In the genomic region with DNA sequence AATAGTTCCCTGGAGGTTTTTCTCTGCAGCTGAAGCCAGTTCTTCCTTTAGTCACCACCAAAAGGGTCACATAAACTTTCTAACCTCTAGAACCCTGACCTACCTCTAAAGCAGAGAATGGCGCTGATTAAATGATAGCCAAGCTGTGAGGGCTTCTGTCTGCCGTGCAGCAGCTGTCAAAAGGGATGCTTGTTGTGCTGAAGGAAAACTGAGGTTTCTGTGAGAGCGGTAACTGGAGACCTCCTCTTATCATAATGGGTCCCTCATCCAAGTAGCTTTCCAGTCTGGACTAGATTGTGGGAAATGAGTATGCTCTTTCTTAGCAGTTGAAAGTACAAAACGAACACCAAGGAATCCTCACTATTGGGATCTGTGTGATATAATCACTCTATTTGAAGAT, we compare ENCODE assay signal across 21 mouse cellular contexts.
DNase-seq lines count a peak whose midpoint lies in the region; ATAC-seq and TF ChIP-seq lines count a peak whose summit lies in the region.
"Had no signal": no experiment of that assay in that cellular context is flagged by ENCODE, and none has a peak within 500 bp of the region (broad histone marks: within the 10 kb centered on the region; RNA-seq: fewer than 3 reads in every experiment).

No protein-coding gene starts in this region.

- peaks cover 86% of the 10 kb centered on the region for H3K4me1 ChIP-seq in megakaryocyte, embryonic 14.5 days
- H3K4me1 ChIP-seq in bone marrow macrophage, adult 2 months (ENCODE audit: control insufficient read depth, insufficient read depth, low read length), result peaks cover 8% of the 10 kb centered on the region
- H3K4me1 ChIP-seq: hindbrain, embryonic 12.5 days; hindbrain, embryonic 15.5 days had no signal

- ATAC-seq in megakaryocyte, adult 5-6 weeks (ENCODE audit: poor library complexity, severe bottlenecking), result no peak
- ATAC-seq: forebrain, embryonic 14.5 days; intestine, postnatal 0 days had no signal

- H3K4me3 ChIP-seq in megakaryocyte, embryonic 14.5 days (replicated peaks), result peak overlapping the region; percentile 42
- H3K4me3 ChIP-seq in bone marrow macrophage, adult 2 months (ENCODE audit: insufficient read depth, low read length), result no peak overlapping the region
- H3K4me3 ChIP-seq: heart, adult 2 months; hindbrain, embryonic 12.5 days; hindbrain, embryonic 15.5 days had no signal

- TF ChIP-seq CTCF in bone marrow macrophage, adult 2 months (IDR thresholded peaks at IDR 0.05; ENCODE audit: low read depth, low read length), result no peak

- no peaks in the 10 kb centered on the region for H3K36me3 ChIP-seq in megakaryocyte, embryonic 14.5 days (replicated peaks; ENCODE audit: low read length)
- H3K36me3 ChIP-seq: hindbrain, embryonic 12.5 days; hindbrain, embryonic 15.5 days had no signal

- H3K27ac ChIP-seq in bone marrow macrophage, adult 2 months (ENCODE audit: insufficient read depth, low read depth, low read length), result 0 out of 2 replicates have a peak overlapping the region, but pooled peaks have one; percentile 25
- H3K27ac ChIP-seq: heart, adult 2 months; hindbrain, embryonic 12.5 days; hindbrain, embryonic 15.5 days had no signal

- peak; percentile 5 for DNase-seq in mesoderm, embryonic 11.5 days (ENCODE audit: low read depth, low spot score)
- peak; percentile 3 for DNase-seq in retina, postnatal 1 day
- no peak for DNase-seq in MN1 (ENCODE audit: low spot score)
- no peak for DNase-seq in frontal cortex, adult 2 months (ENCODE audit: extremely low spot score in 1 of 2, low spot score in 1 of 2)
- DNase-seq in ovary, adult 18-20 months (ENCODE audit: low spot score), result no peak
- DNase-seq: adrenal gland, adult 8-10 months; adrenal gland, postnatal 25 days; cerebellum, adult 18-20 months; cerebellum, adult 9-11 months; cerebellum, postnatal 25 days; embryo, embryonic 11 days; forebrain, postnatal 0 days; gastrocnemius, postnatal 25 days; heart, adult 2 months had no signal

- H3K9me3 ChIP-seq in megakaryocyte, embryonic 14.5 days, result no peaks in the 10 kb centered on the region
- H3K9me3 ChIP-seq: hindbrain, embryonic 12.5 days; hindbrain, embryonic 15.5 days had no signal

- no peaks in the 10 kb centered on the region for H3K27me3 ChIP-seq in megakaryocyte, embryonic 14.5 days (replicated peaks)
- H3K27me3 ChIP-seq: hindbrain, embryonic 12.5 days; hindbrain, embryonic 15.5 days had no signal

- TF ChIP-seq POLR2A in bone marrow macrophage, adult 2 months (IDR thresholded peaks at IDR 0.05; ENCODE audit: borderline replicate concordance, low read depth, low read length), result no peak

Comparison
In these comparisons a context has a peak if more than half of its experiments do, and no peak if none do; other contexts are left out.
1. DNase-seq: peak in mesoderm, embryonic 11.5 days (single experiment) and retina, postnatal 1 day (single experiment); none in MN1 (single experiment), frontal cortex, adult 2 months (0 of 2) and ovary, adult 18-20 months (single experiment).